Mouse (Mus musculus) myocyte (in vitro differentiated cells): ENCODE measurements around the gene Dennd4a.

ENCODE experiments used
- MYOD1 ChIP-seq, 3 experiments: IDR thresholded peaks; one replicate each; pipeline ENCODE4 v1.6.1; 2011; ENCODE audit warnings: control low read depth in 2 of 3, low read depth in 2 of 3, mild to moderate bottlenecking in 2 of 3, moderate library complexity in 1 of 3; ENCODE audit not compliant: insufficient read length in 2 of 3, control insufficient read depth in 1 of 3
- POLR2A ChIP-seq: IDR thresholded peaks from one replicate; pipeline ENCODE4 v1.6.1; 2011; ENCODE audit warnings: low read depth, mild to moderate bottlenecking, control low read depth, moderate library complexity; ENCODE audit not compliant: insufficient read length
- POLR2AphosphoS2 ChIP-seq: IDR thresholded peaks from one replicate; pipeline ENCODE4 v1.6.1; 2011; ENCODE audit warnings: low read depth, control low read depth; ENCODE audit not compliant: insufficient read length
- TCF12 ChIP-seq: IDR thresholded peaks from one replicate; pipeline ENCODE4 v1.6.1; 2011; ENCODE audit warnings: mild to moderate bottlenecking, control low read depth; ENCODE audit not compliant: poor library complexity, insufficient read depth, severe bottlenecking
- USF1 ChIP-seq: IDR thresholded peaks from one replicate; pipeline ENCODE4 v1.6.1; 2011; ENCODE audit warnings: low read depth, mild to moderate bottlenecking, control low read depth, moderate library complexity

DNA sequence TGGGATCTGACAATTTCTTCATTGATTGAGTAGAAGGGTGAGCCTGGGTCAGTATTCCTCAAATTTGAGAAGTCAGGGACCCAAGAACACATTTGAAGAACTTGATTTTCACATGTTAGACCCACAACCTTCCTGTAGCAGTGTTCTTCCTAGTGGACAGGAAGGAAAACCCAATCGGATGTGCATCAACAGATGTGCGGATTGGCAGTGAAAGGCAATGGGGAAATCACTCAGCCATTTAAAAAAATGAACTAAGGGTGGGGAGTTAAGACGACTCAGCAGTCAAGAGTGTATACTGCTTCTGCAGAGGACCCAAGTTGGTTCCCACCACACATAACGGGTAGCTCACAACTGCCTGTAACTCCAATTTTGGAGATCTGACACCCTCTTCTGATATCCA, 35.6 kb upstream of the Dennd4a start:
- TF ChIP-seq POLR2A (no peak), POLR2AphosphoS2 (no peak), USF1 (no peak), TCF12 (no peak), MYOD1 (IDR thresholded peaks at IDR 0.05; ENCODE audit: control insufficient read depth in 1 of 3, insufficient read length in 2 of 3, low read depth in 2 of 3) (no peak)
